Mouse (Mus musculus): ENCODE data around the gene Cux2. TPM values are rescaled to one million over a fixed set of nuclear protein-coding genes. Genes with fewer than 3 reads are reported as not detected.

Gene Cux2
- polyA plus RNA-seq, 1 experiment from 2014 or later, result 14.6 TPM

- no peaks in the 10 kb centered on the region for H3K9me3 ChIP-seq (ENCODE audit: control insufficient read depth, low read length)
- no peak overlapping the region for H3K4me3 ChIP-seq (ENCODE audit: low read depth, low read length)
- no peak overlapping the region for H3K9ac ChIP-seq (ENCODE audit: low read length)
- peaks cover 38% of the 10 kb centered on the region for H3K4me1 ChIP-seq (replicated peaks; ENCODE audit: control insufficient read depth, insufficient read depth, low read length)
- H3K4me2 ChIP-seq (ENCODE audit: low read length), result no peak overlapping the region
- ATAC-seq (replicated peaks; ENCODE audit: low FRiP score, low TSS enrichment, low read depth) (no peak), DNase-seq (ENCODE audit: low spot score) (no peak)
- no peaks in the 10 kb centered on the region for H3K36me3 ChIP-seq (ENCODE audit: control insufficient read depth, insufficient read depth, low read length)
- no peak overlapping the region for H3K27ac ChIP-seq (ENCODE audit: low read depth)
- H3K27me3 ChIP-seq (replicated peaks; ENCODE audit: control insufficient read depth, insufficient read depth, low read length), result no peaks in the 10 kb centered on the region
- 88% methylated on average over 7 of the region's 7 CpGs for WGBS
These were observed 87.5 kb downstream of the Cux2 start for GRCm38 (mm10) chr5:121962359-121962758.

DNA sequence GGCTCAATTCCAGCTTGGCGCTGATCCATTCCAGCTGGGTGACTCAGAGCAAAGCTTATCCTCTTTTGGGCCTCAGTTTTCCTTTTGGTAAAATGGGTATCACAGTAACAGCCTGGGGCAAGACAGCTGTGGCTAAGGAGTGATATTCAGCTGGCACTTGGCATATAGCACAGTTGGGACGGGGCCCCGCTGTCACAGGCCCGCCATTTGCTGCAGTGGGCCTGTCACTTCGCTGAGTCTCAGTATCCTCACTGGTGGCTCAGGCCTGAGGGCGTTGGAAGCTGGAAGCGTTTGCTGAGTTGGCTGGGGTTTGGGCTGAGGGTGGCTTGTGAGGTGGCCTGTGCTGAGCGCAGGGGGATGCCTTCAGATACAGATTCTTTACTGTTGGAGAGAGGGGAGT is 88.6 kb downstream of the Cux2 start:
- peaks cover 29% of the 10 kb centered on the region for H3K4me1 ChIP-seq (replicated peaks; ENCODE audit: control insufficient read depth, insufficient read depth, low read length)
- no peaks in the 10 kb centered on the region for H3K9me3 ChIP-seq (ENCODE audit: control insufficient read depth, low read length)
- H3K27me3 ChIP-seq (replicated peaks; ENCODE audit: control insufficient read depth, insufficient read depth, low read length), result no peaks in the 10 kb centered on the region
- ATAC-seq (replicated peaks; ENCODE audit: low FRiP score, low TSS enrichment, low read depth) (no peak), DNase-seq (ENCODE audit: low spot score) (no peak)
- 87% methylated on average over 8 of the region's 8 CpGs for WGBS
- no peak overlapping the region for H3K27ac ChIP-seq (ENCODE audit: low read depth)
- no peak overlapping the region for H3K9ac ChIP-seq (ENCODE audit: low read length)
- no peak overlapping the region for H3K4me2 ChIP-seq (ENCODE audit: low read length)
- no peaks in the 10 kb centered on the region for H3K36me3 ChIP-seq (ENCODE audit: control insufficient read depth, insufficient read depth, low read length)
- no peak overlapping the region for H3K4me3 ChIP-seq (ENCODE audit: low read depth, low read length)

DNA sequence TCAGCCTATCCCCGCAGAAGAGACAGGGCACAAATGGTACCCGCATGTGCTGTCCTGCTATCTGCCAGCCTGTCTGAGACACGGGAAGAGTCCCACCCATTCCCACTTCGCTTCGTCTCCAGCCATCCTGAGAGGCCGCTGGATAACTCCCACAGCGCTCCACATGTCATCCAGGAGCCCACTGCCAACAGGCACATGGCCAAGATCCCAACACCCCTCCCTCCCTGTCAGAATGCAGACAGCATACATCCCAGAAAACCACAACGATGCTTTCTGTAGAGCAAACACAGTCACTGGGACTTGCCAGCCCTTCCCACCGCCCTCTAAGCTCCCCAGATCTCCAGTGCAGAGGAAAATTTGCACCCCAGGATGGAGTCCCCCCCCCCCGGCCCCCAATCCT is 90.2 kb downstream of the Cux2 start:
- H3K9ac ChIP-seq (ENCODE audit: low read length), result no peak overlapping the region
- WGBS, result 36% methylated on average over 10 of the region's 10 CpGs
- H3K36me3 ChIP-seq (ENCODE audit: control insufficient read depth, insufficient read depth, low read length), result no peaks in the 10 kb centered on the region
- H3K27ac ChIP-seq (ENCODE audit: low read depth), result peak overlapping the region; percentile 43; the same call in 1 of the 2 replicates
- H3K4me3 ChIP-seq (ENCODE audit: low read depth, low read length), result no peak overlapping the region
- H3K4me2 ChIP-seq (ENCODE audit: low read length), result no peak overlapping the region
- ATAC-seq (replicated peaks; ENCODE audit: low FRiP score, low TSS enrichment, low read depth) (peak; percentile 40; the same call in 1 of the 2 replicates), DNase-seq (ENCODE audit: low spot score) (no peak)
- peaks cover 14% of the 10 kb centered on the region for H3K4me1 ChIP-seq (replicated peaks; ENCODE audit: control insufficient read depth, insufficient read depth, low read length)
- H3K9me3 ChIP-seq (ENCODE audit: control insufficient read depth, low read length), result no peaks in the 10 kb centered on the region
- H3K27me3 ChIP-seq (replicated peaks; ENCODE audit: control insufficient read depth, insufficient read depth, low read length), result no peaks in the 10 kb centered on the region

DNA sequence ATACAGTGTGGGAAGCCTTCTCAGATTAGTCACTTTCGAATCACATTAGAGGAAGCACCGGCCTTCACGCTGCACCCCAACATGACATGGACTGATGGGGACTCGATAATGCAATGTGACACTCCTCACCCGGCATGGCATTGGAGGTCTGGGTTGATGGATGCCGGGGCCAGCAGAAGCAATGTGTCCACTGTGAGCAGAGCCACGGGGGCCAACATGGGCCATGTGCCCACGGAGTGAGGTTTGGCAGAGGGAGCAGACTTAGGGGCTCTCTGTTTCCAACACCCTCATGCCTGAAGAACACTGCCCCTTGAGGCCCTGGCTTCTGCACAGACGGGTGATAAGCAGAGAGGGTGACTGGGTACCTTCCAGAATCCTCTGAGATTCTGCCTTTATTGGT is 91.4 kb downstream of the Cux2 start:
- Histone ChIP-seq H3K9me3 (ENCODE audit: control insufficient read depth, low read length) (no peaks in the 10 kb centered on the region), H3K27ac (ENCODE audit: low read depth) (no peak overlapping the region), H3K36me3 (ENCODE audit: control insufficient read depth, insufficient read depth, low read length) (no peaks in the 10 kb centered on the region), H3K4me2 (ENCODE audit: low read length) (no peak overlapping the region), H3K4me3 (ENCODE audit: low read depth, low read length) (no peak overlapping the region), H3K9ac (ENCODE audit: low read length) (no peak overlapping the region), H3K4me1 (replicated peaks; ENCODE audit: control insufficient read depth, insufficient read depth, low read length) (peaks cover 14% of the 10 kb centered on the region), H3K27me3 (replicated peaks; ENCODE audit: control insufficient read depth, insufficient read depth, low read length) (no peaks in the 10 kb centered on the region)
- DNase-seq (ENCODE audit: low spot score), result no peak
- no peak for ATAC-seq (replicated peaks; ENCODE audit: low FRiP score, low TSS enrichment, low read depth)
- 73% methylated on average over 9 of the region's 9 CpGs for WGBS

GRCm38 (mm10) chr5:121955806-121956205 is 94.1 kb downstream of the Cux2 start:
- Histone ChIP-seq H3K4me2 (ENCODE audit: low read length) (no peak overlapping the region), H3K36me3 (ENCODE audit: control insufficient read depth, insufficient read depth, low read length) (no peaks in the 10 kb centered on the region), H3K4me3 (ENCODE audit: low read depth, low read length) (no peak overlapping the region), H3K27me3 (replicated peaks; ENCODE audit: control insufficient read depth, insufficient read depth, low read length) (no peaks in the 10 kb centered on the region), H3K27ac (ENCODE audit: low read depth) (no peak overlapping the region), H3K4me1 (replicated peaks; ENCODE audit: control insufficient read depth, insufficient read depth, low read length) (peaks cover 15% of the 10 kb centered on the region), H3K9me3 (ENCODE audit: control insufficient read depth, low read length) (no peaks in the 10 kb centered on the region), H3K9ac (ENCODE audit: low read length) (no peak overlapping the region)
- DNase-seq (ENCODE audit: low spot score), result no peak
- 80% methylated on average over 5 of the region's 5 CpGs for WGBS
- no peak for ATAC-seq (replicated peaks; ENCODE audit: low FRiP score, low TSS enrichment, low read depth)

DNA sequence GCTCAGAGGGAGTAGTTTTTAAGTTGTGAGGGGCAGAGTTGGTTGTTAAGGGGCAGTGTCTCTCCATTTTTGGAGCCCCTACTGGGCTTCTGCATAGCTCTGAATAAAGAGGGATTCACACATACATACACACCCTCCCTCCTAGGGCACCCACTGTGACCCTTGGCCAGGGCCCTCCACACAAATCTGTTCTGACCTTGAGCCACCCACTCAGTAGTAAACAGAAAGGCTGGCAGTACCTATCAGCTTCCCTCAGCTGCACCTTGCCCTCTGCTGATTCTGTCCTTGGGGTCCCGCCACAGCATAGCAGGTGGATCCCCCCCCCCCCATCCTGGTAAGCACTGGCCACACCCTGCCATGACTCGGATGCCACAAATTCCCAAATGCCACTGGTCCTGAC is 99.7 kb downstream of the Cux2 start:
- Histone ChIP-seq H3K9me3 (ENCODE audit: control insufficient read depth, low read length) (no peaks in the 10 kb centered on the region), H3K4me2 (ENCODE audit: low read length) (no peak overlapping the region), H3K27ac (ENCODE audit: low read depth) (no peak overlapping the region), H3K4me3 (ENCODE audit: low read depth, low read length) (no peak overlapping the region), H3K4me1 (replicated peaks; ENCODE audit: control insufficient read depth, insufficient read depth, low read length) (peaks cover 38% of the 10 kb centered on the region), H3K9ac (ENCODE audit: low read length) (no peak overlapping the region), H3K36me3 (ENCODE audit: control insufficient read depth, insufficient read depth, low read length) (no peaks in the 10 kb centered on the region), H3K27me3 (replicated peaks; ENCODE audit: control insufficient read depth, insufficient read depth, low read length) (no peaks in the 10 kb centered on the region)
- no peak for ATAC-seq (replicated peaks; ENCODE audit: low FRiP score, low TSS enrichment, low read depth)
- 45% methylated on average over 2 of the region's 2 CpGs for WGBS
- no peak for DNase-seq (ENCODE audit: low spot score)

DNA sequence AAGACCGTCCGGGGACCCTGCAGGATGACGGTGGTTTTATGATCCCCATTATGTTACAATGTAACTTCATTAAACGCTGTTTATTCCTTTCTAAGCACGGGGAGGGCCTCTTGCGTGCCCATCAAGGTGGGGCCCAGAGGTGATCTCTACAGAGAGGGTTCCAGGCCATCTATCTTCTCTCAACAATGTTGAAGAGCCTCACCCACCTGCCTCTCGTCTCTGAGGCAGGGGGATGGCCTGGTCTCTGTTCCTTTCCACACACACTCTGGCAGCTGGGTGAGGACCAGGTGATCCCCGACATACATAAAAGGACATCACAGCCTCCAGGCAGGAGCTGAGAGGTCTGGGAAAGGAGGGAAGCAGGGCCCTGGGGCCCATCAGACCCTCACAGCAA is 100.9 kb downstream of the Cux2 start:
- WGBS, result 5% methylated on average over 8 of the region's 8 CpGs
- no peaks in the 10 kb centered on the region for H3K36me3 ChIP-seq (ENCODE audit: control insufficient read depth, insufficient read depth, low read length)
- H3K4me3 ChIP-seq (ENCODE audit: low read depth, low read length), result no peak overlapping the region
- H3K9ac ChIP-seq (ENCODE audit: low read length), result no peak overlapping the region
- H3K27ac ChIP-seq (ENCODE audit: low read depth), result peak overlapping the region; percentile 76
- peaks cover 38% of the 10 kb centered on the region for H3K4me1 ChIP-seq (replicated peaks; ENCODE audit: control insufficient read depth, insufficient read depth, low read length)
- H3K9me3 ChIP-seq (ENCODE audit: control insufficient read depth, low read length), result no peaks in the 10 kb centered on the region
- ATAC-seq (replicated peaks; ENCODE audit: low FRiP score, low TSS enrichment, low read depth) (0 out of 2 replicates have a peak, but pooled peaks have one; percentile 4), DNase-seq (ENCODE audit: low spot score) (no peak)
- H3K27me3 ChIP-seq (replicated peaks; ENCODE audit: control insufficient read depth, insufficient read depth, low read length), result no peaks in the 10 kb centered on the region
- peak overlapping the region; percentile 52 for H3K4me2 ChIP-seq (ENCODE audit: low read length)

GRCm38 (mm10) chr5:121948302-121949049 is 101.4 kb downstream of the Cux2 start:
- H3K4me3 ChIP-seq (ENCODE audit: low read depth, low read length), result peak overlapping the region; percentile 16
- peak overlapping the region; percentile 52 for H3K4me2 ChIP-seq (ENCODE audit: low read length)

GRCm38 (mm10) chr5:121946657-121947245 is 103.2 kb downstream of the Cux2 start:
- Histone ChIP-seq H3K27me3 (replicated peaks; ENCODE audit: control insufficient read depth, insufficient read depth, low read length) (no peaks in the 10 kb centered on the region), H3K9me3 (ENCODE audit: control insufficient read depth, low read length) (no peaks in the 10 kb centered on the region), H3K4me3 (ENCODE audit: low read depth, low read length) (no peak overlapping the region), H3K4me2 (ENCODE audit: low read length) (no peak overlapping the region), H3K27ac (ENCODE audit: low read depth) (no peak overlapping the region), H3K4me1 (replicated peaks; ENCODE audit: control insufficient read depth, insufficient read depth, low read length) (peaks cover 38% of the 10 kb centered on the region), H3K36me3 (ENCODE audit: control insufficient read depth, insufficient read depth, low read length) (no peaks in the 10 kb centered on the region), H3K9ac (ENCODE audit: low read length) (no peak overlapping the region)
- DNase-seq (ENCODE audit: low spot score) (no peak), ATAC-seq (replicated peaks; ENCODE audit: low FRiP score, low TSS enrichment, low read depth) (no peak)
- 77% methylated on average over 7 of the region's 7 CpGs for WGBS

More at GRCm38 (mm10) chr5:121948302-121949049, 101.4 kb downstream of the Cux2 start:
- Histone ChIP-seq H3K36me3 (ENCODE audit: control insufficient read depth, insufficient read depth, low read length) (no peaks in the 10 kb centered on the region), H3K9ac (ENCODE audit: low read length) (peak overlapping the region; percentile 2; the same call in 1 of the 2 replicates), H3K27me3 (replicated peaks; ENCODE audit: control insufficient read depth, insufficient read depth, low read length) (no peaks in the 10 kb centered on the region), H3K9me3 (ENCODE audit: control insufficient read depth, low read length) (no peaks in the 10 kb centered on the region), H3K27ac (ENCODE audit: low read depth) (peak overlapping the region; percentile 76), H3K4me1 (replicated peaks; ENCODE audit: control insufficient read depth, insufficient read depth, low read length) (peaks cover 38% of the 10 kb centered on the region)
- WGBS, result under 1% methylated on average over 44 of the region's 44 CpGs
- ATAC-seq (replicated peaks; ENCODE audit: low FRiP score, low TSS enrichment, low read depth), result peak; percentile 88
- peak; percentile 85 for DNase-seq (ENCODE audit: low spot score)
